ENCODE assay signal across 21 mouse cellular contexts in genomic region chr4:103775712-103776111, GRCm38 (mm10).
DNase-seq lines count a peak whose midpoint lies in the region; ATAC-seq lines count a peak whose summit lies in the region.
"Had no signal": no experiment of that assay in that cellular context is flagged by ENCODE, and none has a peak within 500 bp of the region (broad histone marks: within the 10 kb centered on the region; RNA-seq: fewer than 3 reads in every experiment).

No protein-coding gene starts in this region.

- no peaks in the 10 kb centered on the region for H3K27me3 ChIP-seq in lung, embryonic 16.5 days (ENCODE audit: control insufficient read depth, insufficient read depth, low read depth, low read length)
- H3K27me3 ChIP-seq: embryonic facial prominence, embryonic 15.5 days; forebrain, embryonic 15.5 days; hindbrain, embryonic 13.5 days had no signal

- WGBS in lung, embryonic 16.5 days = 51% methylated on average over 4 of the region's 4 CpGs

- no peak overlapping the region for H3K9ac ChIP-seq in lung, embryonic 16.5 days (ENCODE audit: low read length)
- H3K9ac ChIP-seq: embryonic facial prominence, embryonic 15.5 days; forebrain, embryonic 15.5 days; hindbrain, embryonic 13.5 days had no signal

- H3K27ac ChIP-seq in lung, embryonic 16.5 days (ENCODE audit: low read length) = no peak overlapping the region
- H3K27ac ChIP-seq: embryonic facial prominence, embryonic 15.5 days; forebrain, embryonic 15.5 days; gastrocnemius, adult 2 months; heart, embryonic 10.5 days; hindbrain, embryonic 13.5 days; hindbrain, postnatal 0 days had no signal

- H3K9me3 ChIP-seq in lung, embryonic 16.5 days (ENCODE audit: control insufficient read depth, low read length) = no peaks in the 10 kb centered on the region
- H3K9me3 ChIP-seq: embryonic facial prominence, embryonic 15.5 days; forebrain, embryonic 15.5 days; heart, embryonic 10.5 days; hindbrain, embryonic 13.5 days had no signal

- ATAC-seq in lung, embryonic 16.5 days (ENCODE audit: low read depth) = peak; percentile 17; the same call in 1 of the 2 replicates
- ATAC-seq: forebrain, embryonic 15.5 days; hindbrain, postnatal 0 days had no signal

- no peaks in the 10 kb centered on the region for H3K36me3 ChIP-seq in lung, embryonic 16.5 days (ENCODE audit: control insufficient read depth, insufficient read depth, low read length)
- H3K36me3 ChIP-seq: embryonic facial prominence, embryonic 15.5 days; forebrain, embryonic 15.5 days; heart, embryonic 10.5 days; hindbrain, embryonic 13.5 days had no signal

- H3K4me3 ChIP-seq in lung, embryonic 16.5 days (ENCODE audit: low read length) = no peak overlapping the region
- H3K4me3 ChIP-seq: embryonic facial prominence, embryonic 15.5 days; erythroblast, embryonic 14.5 days; forebrain, embryonic 15.5 days; gastrocnemius, adult 2 months; heart, embryonic 10.5 days; hindbrain, embryonic 13.5 days had no signal

- H3K4me1 ChIP-seq in lung, embryonic 16.5 days (replicated peaks; ENCODE audit: control insufficient read depth, insufficient read depth, low read length) = no peaks in the 10 kb centered on the region
- H3K4me1 ChIP-seq: embryonic facial prominence, embryonic 15.5 days; forebrain, embryonic 15.5 days; heart, embryonic 10.5 days; hindbrain, embryonic 13.5 days had no signal

- no peak overlapping the region for H3K4me2 ChIP-seq in lung, embryonic 16.5 days (ENCODE audit: low read depth, low read length)
- H3K4me2 ChIP-seq: embryonic facial prominence, embryonic 15.5 days; forebrain, embryonic 15.5 days; hindbrain, embryonic 13.5 days had no signal

- peak; percentile 15 for DNase-seq in cerebellum, adult 9-10 months
- DNase-seq in cerebellum, postnatal 4 days (ENCODE audit: low spot score in 2 of 2) = no peak
- no peak for DNase-seq in lung, postnatal 4 days
- DNase-seq in fat pad, adult 2 months (ENCODE audit: extremely low read depth, low read depth, low spot score) = peak; percentile 51
- DNase-seq in frontal cortex, adult 2 months (ENCODE audit: extremely low spot score in 1 of 2, low spot score in 1 of 2) = no peak
- no peak for DNase-seq in right cerebral cortex, postnatal 4 days
- DNase-seq: adrenal gland, adult 2 months; adrenal gland, postnatal 25 days; gastrocnemius, adult 2 months; gastrocnemius, postnatal 25 days; heart, adult 18-20 months; heart, postnatal 10 days; kidney, adult 11 months; kidney, adult 9 months had no signal

Comparison
In these comparisons a context has a peak if more than half of its experiments do, and no peak if none do; other contexts are left out.
1. DNase-seq: peak in cerebellum, adult 9-10 months (single experiment) and fat pad, adult 2 months (single experiment); none in cerebellum, postnatal 4 days (0 of 2), lung, postnatal 4 days (0 of 2), frontal cortex, adult 2 months (0 of 2) and right cerebral cortex, postnatal 4 days (single experiment).